Mouse (Mus musculus): ENCODE results near the gene Sec14l4. TPM values are rescaled to one million over a fixed set of nuclear protein-coding genes. Genes with fewer than 3 reads are reported as not detected.
"Not testable (repeated sequence)": the region's sequence is repeated elsewhere in the genome, so short reads cannot be mapped to it uniquely, and the experiment has no call there.

Gene Sec14l4
- not detected for polyA plus RNA-seq (2017; shearing (Covaris generic))

DNA sequence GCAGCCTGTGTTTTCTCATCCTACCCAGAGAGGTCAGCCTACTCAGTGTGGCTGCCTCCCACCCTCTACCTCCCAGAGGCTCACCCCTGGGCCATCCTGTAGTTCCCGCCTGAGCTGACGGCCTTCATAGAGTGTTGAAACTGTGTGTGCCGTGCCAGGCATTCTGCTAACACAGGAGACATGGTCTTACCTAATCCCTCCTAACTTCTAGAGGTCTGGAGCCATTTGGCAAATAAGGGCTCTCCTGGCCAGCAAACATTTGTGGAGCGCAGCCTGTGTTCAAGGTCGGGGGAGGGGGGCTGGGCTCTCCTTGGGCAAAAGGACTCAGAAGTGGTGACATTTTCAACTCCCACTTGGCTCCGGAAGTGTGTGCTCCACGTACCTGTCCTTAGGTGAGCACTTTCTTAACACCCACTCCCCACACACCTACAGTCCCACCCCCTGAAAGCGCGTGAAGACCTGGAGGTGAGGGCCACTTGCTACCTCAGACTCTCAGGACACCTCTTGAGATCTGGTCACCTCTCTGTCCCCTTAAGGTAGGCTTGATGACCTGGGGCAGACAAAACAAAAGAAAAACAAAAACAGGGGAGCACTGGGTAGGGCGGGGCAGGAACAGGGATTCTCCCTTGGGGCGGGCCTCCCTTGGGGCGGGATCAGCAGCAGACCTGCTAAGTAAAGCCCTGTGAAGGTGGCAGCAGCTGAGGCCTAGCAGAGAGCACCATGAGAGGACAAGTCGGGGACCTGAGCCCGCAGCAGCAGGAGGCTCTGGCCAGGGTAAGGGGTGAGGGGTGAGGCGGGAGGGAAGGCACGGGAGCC lies at the start of gene Sec14l4:
Sec14l4 (plus strand) TSS at position 337 of the 816 bp plus-strand sequence.
- no peak for ATAC-seq

GRCm38 (mm10) chr11:3981536-3981935 lies 49.7 kb upstream of the Sec14l4 start:
- no peak for ATAC-seq

- ATAC-seq: no peak
Observed at GRCm38 (mm10) chr11:3982275-3983209, 48.7 kb upstream of the Sec14l4 start.

GRCm38 (mm10) chr11:3983291-3983862 lies 47.9 kb upstream of the Sec14l4 start, which contains the start of gene Gal3st1:
Gene Gal3st1 (plus strand): TSS chr11:3983636.
- no peak for ATAC-seq

DNA sequence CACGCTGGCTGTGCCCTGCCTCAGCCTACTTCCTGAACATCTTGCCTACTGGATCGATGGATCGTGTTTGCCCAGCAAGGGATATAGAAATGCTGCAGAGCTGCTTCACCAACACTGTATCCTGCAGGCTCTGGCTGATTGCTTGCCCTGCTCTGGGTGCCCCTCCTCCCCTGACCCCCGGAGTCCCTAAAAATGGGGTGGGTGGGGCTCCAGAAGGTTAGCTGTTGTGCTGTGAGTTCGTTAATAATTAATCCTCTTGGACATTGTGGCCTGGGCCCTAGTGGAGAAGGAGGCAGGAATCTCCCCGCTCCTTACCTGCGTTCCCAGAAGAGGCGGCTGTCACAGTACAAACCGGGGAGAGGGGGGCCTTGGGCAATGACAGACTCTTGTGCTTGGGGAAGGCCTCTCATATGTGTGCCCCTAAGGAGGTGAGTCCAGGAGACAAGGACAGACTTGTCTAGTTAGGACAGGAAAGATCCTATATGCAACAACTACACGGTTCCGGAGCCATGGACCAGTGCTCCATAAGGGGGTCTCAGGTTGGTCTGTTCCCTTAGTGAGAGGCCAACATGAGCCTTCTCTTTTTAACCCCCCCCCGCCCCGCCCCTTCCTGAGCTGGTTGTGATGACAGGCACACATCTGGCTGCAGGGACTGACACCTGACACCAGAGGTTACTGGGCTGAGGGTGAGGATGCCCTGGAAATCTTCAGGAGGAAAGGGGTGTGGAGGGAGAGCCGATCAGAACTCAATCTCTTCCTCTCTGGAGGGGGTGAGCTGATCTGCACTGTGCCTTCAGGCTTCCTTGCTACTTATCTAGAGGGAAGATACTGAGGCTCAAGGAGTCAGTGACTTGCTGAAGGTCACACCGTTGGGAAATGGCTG lies 47.2 kb upstream of the Sec14l4 start:
- no peak for ATAC-seq

- ATAC-seq: no peak
Observed at GRCm38 (mm10) chr11:3989748-3990147, 41.5 kb upstream of the Sec14l4 start.

DNA sequence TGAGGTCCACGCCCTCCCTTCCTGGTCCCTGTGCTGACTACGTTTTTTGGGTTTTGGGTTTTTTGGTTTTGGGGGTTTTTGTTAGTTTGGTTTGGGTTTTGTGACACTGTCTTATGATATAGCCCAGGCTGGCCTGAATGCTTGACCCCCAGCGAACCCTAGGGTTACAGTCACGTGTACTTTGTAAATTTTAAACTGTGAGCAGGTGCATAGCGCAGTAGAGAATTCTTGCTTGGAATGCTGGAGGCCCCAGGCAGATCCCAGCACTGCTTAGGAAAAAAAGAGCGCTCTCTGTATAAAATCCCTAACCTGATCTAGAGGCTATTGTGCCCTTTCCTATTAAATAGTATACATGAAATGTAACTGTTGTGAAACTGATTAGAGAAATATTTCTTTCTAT lies 38.1 kb upstream of the Sec14l4 start:
- no peak for ATAC-seq

DNA sequence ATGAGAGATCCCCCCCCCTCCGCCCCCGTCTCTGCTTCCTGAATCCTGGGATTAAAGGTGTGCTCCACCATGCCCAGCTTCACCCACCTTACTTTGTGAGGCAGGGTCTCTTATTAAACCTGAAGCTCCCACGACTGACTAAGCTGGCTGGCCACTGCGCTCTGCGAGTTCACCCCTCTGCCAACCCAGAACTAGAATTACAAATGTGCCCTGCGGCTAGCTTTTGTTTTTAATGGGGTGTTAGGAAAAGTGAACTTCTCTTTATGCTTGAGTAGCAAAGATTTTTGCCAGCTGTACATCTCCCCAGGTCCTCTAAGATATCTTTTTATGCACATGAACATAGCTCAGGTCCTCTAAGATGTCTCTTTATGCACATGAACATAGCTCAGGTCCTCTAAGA lies 37.3 kb upstream of the Sec14l4 start:
- ATAC-seq: no peak

DNA sequence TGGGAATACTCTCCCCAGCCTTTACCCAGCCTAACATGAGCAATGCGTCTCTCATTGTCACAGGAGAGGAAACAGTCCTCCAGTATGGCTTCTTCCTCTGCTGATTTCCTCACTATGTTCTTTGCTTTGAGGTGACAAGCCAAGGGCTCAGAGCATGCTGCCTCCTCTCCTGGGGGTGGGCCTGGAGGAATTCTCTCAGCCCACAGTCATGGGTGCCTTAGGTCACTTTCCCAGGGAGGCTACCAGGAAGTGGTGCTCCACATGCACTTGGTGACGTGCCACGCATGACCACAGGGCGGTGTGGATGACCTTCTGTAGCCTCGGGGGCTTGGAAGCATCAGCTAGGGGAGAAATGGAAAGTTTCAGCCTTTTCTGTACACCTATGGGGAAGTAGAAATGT lies 35.8 kb upstream of the Sec14l4 start:
- no peak for ATAC-seq

DNA sequence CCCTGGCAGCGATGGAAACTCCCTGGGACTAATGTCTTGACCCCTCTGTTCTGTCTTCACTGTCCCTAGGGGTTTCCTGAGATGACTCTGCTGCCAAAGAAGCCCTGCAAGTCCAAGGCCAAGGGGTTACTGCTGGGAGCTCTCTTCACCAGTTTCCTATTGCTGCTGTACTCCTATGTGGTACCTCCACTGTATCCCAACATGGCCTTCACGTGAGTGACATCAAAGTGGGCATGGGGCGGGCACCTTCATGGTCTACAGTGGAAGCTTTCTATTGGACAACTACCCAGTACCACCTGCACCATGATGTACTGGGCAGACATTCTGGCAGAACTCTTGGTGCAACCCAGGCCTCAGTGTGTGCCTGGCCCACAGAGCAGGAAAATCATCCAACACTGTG lies 34.4 kb upstream of the Sec14l4 start:
- ATAC-seq: no peak

DNA sequence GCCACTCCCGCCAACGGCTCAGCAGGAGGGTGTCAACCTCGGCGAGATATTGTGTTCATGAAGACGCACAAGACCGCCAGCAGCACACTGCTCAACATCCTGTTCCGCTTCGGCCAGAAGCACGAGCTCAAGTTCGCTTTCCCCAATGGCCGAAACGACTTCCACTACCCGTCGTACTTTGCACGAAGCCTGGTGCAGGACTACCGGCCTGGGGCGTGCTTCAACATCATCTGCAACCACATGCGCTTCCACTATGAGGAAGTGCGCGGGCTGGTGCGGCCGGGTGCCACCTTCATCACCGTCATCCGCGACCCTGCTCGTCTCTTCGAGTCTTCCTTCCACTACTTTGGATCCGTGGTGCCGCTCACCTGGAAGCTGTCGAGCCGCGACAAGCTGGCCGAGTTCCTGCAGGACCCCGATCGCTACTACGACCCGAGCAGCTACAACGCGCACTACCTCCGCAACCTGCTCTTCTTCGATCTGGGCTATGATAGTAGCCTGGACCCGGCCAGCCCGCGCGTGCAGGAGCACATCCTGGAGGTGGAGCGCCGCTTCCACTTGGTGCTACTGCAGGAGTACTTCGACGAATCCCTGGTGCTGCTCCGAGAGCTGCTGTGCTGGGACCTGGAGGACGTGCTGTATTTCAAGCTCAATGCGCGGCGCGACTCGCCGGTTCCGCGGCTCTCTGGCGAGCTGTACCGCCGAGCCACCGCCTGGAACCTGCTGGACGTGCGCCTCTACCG lies 33.1 kb upstream of the Sec14l4 start:
- ATAC-seq: no peak

- no peak for ATAC-seq
Observed at GRCm38 (mm10) chr11:3999547-3999946, 31.7 kb upstream of the Sec14l4 start.

GRCm38 (mm10) chr11:4001603-4002002 lies 29.7 kb upstream of the Sec14l4 start:
- no peak for ATAC-seq

- no peak for ATAC-seq
Observed at GRCm38 (mm10) chr11:4005220-4005805, 25.9 kb upstream of the Sec14l4 start.

DNA sequence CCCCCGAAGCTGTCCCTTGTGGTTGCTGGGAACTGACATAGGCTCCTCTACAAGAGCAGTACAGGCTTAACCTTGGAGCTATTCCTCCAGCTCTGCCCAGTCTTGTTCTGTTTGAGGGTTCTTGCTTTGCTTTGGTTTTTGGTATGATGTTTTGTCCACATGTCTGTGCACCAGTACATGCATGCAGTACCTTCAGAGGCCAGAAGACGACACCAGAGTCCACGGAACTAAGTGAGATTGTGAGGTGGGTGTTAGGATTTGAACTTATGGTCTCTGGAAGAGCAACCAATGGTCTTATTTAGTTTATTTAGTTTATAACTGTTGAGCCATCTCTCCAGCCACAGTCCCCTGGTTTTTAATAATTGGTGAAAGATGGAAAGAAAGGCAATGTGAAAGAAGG lies 24.8 kb upstream of the Sec14l4 start:
- no peak for ATAC-seq

- ATAC-seq: no peak
Observed at GRCm38 (mm10) chr11:4012616-4013015, 18.6 kb upstream of the Sec14l4 start.

DNA sequence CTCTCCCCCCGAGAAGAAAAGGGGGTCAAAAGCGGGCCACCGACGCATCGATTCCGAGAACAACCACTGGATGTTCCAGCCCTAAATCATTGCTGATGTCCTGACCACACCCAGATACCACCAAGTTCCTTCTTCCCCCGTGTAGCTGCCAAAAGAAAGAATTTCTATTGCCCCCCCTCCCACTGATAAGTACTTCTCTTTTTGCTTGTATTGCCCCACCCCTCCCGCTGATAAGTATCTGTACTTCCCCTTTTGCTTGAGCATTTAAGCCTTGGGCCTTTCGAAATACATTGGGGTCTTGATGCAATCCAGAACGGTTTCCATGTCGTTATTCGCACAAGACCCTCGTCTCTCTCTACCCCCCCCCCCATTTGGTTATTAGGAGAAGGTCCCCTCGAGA lies 15.5 kb upstream of the Sec14l4 start:
- ATAC-seq: not testable (repeated sequence)

- ATAC-seq: not testable (repeated sequence)
Observed at GRCm38 (mm10) chr11:4022111-4022510, 9.2 kb upstream of the Sec14l4 start.

- no peak for ATAC-seq
Observed at GRCm38 (mm10) chr11:4023321-4023720, 7.9 kb upstream of the Sec14l4 start.

- no peak for ATAC-seq
Observed at GRCm38 (mm10) chr11:4027066-4027465, 4.2 kb upstream of the Sec14l4 start.

All from activated CD4-positive, CD25-positive, alpha-beta regulatory T cell, adult 4 months (primary cell).